Mouse (Mus musculus) adrenal gland, adult (tissue): Measurements from ENCODE around the gene Gm5930.
A peak's percentile ranks its signal among the peaks of the same experiment; 100 is the strongest.
"Not testable (repeated sequence)": the region's sequence is repeated elsewhere in the genome, so short reads cannot be mapped to it uniquely, and the experiment has no call there.

Experiments
- DNase-seq, 2 experiments: peaks; one replicate each; pipeline ENCODE4 v3.0.0; 2022 to 2023; ENCODE audit warnings: low spot score in 1 of 2; ENCODE audit not compliant: inconsistent age in 2 of 2

The Gm5930 gene

GRCm38 (mm10) chr14:44338484-44338883, at the start of gene Gm5930:
Gene Gm5930 (minus strand): TSS chr14:44338584.
- not testable (repeated sequence) for DNase-seq

DNA sequence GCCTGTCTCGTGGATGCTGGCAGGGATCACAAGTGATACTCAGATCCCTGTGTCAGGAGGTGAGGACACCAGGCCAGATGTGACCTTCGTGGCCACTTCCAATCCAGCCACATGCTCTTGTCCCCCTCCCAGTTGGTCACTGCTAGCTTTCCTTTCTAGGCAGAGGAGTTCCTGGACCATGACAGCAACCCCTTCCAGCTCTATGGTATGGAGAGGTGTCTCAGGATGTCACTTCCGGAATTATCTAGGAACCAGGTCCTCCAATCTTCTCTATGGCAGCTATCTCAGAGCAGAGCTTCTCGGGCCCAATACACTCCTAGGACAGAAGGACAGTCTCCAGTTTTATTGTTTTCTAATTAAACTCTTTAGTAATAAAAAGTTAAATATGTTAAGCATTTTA, 45.8 kb upstream of the Gm5930 start:
- DNase-seq: not testable (repeated sequence)

DNA sequence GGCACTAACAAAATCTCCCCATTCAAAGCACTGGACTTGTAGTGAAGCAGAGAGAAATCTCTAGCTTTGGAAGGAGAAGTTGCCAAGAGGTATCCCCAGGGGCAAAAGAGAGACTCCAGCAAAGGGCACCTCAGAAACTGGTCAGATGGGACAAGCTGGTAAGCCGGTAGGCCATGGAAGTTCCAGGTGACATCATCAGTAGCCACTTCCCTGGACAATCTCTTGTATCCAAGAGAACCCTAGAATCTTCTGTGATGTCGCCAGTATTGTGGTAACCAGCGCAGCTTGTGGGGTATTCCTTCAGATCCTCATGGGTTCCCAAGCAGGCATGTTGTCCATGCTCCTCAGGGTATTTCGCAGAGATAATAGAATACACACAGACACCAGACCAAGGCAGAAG, 26.7 kb upstream of the Gm5930 start, which contains the start of gene Gm8229:
Gm8229 (plus strand) TSS at position 301 of the 400 bp plus-strand sequence.
- DNase-seq: not testable (repeated sequence)

GRCm38 (mm10) chr14:44362301-44362700, 23.9 kb upstream of the Gm5930 start:
- peak in 1 of 2 experiments; percentile 24 for DNase-seq

DNA sequence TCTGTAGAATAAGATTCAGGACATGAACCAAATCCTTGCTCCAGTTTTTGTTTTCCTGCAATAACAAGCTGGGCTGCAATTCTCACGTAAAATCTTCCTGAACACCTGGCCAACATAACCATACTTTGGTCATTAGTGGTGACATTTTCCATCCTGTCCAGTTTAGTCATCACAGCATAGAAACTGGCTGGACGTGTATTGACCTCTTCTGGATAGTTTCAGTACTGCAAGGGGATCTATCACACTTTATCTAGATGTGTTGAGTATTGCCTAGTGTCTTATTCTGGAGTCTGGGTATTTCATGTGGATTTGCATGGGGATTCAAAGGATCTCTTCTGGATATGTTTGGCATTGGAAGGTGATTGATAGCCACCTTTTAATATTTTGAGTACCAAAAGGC, 23.0 kb upstream of the Gm5930 start:
- peak in 1 of 2 experiments; percentile 25 for DNase-seq

DNA sequence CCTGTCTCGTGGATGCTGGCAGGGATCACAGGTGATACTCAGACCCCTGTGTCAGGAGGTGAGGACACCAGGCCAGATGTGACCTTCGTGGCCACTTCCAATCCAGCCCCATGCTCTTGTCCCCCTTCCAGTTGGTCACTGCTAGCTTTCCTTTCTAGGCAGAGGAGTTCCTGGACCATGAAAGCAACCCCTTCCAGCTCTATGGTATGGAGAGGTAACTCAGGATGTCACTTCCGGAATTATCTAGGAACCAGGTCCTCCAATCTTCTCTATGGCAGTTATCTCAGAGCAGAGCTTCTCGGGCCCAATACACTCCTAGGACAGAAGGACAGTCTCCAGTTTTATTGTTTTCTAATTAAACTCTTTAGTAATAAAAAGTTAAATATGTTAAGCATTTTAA, 26.3 kb downstream of the Gm5930 start:
- DNase-seq: not testable (repeated sequence)

GRCm38 (mm10) chr14:44285280-44285679, 53.1 kb downstream of the Gm5930 start, which contains the start of gene Gm8220:
Gene Gm8220 (plus strand): TSS chr14:44285580.
- not testable (repeated sequence) for DNase-seq
